In genomic region chr9:50696851-50697705, GRCm38 (mm10) we compare ENCODE assay signal across 9 mouse cellular contexts. TPM values are rescaled to one million over a fixed set of nuclear protein-coding genes. Genes with fewer than 3 reads are reported as not detected.
DNase-seq lines count a peak whose midpoint lies in the region; ATAC-seq lines count a peak whose summit lies in the region.
"Had no signal": no experiment of that assay in that cellular context is flagged by ENCODE, and none has a peak within 500 bp of the region (broad histone marks: within the 10 kb centered on the region; RNA-seq: fewer than 3 reads in every experiment).

No protein-coding gene starts in this region.

- WGBS in kidney, embryonic 15.5 days: 66% methylated on average over 12 of the region's 12 CpGs
- 26% methylated on average over 12 of the region's 12 CpGs for WGBS in hindbrain, embryonic 15.5 days
- WGBS in midbrain, embryonic 15.5 days: 25% methylated on average over 12 of the region's 12 CpGs

- no peak for DNase-seq in kidney, adult 11 months
- peak; percentile 60 for DNase-seq in embryo, embryonic 11 days
- no peak for DNase-seq in spleen, postnatal 14 days (ENCODE audit: low spot score in 2 of 2)
- no peak for DNase-seq in adrenal gland, postnatal 14 days
- DNase-seq in gastrocnemius, adult 8-10 months (ENCODE audit: low spot score in 2 of 2): no peak

- H3K9me3 ChIP-seq in kidney, embryonic 15.5 days (replicated peaks): no peaks in the 10 kb centered on the region
- H3K9me3 ChIP-seq in hindbrain, embryonic 15.5 days: no peaks in the 10 kb centered on the region
- H3K9me3 ChIP-seq in midbrain, embryonic 15.5 days: no peaks in the 10 kb centered on the region
- H3K9me3 ChIP-seq: G1E had no signal

- no peak overlapping the region for H3K9ac ChIP-seq in kidney, embryonic 15.5 days
- peak overlapping the region; percentile 61 for H3K9ac ChIP-seq in hindbrain, embryonic 15.5 days
- H3K9ac ChIP-seq in midbrain, embryonic 15.5 days: peak overlapping the region; percentile 67

- H3K4me2 ChIP-seq in kidney, embryonic 15.5 days: peak overlapping the region; percentile 100
- H3K4me2 ChIP-seq in hindbrain, embryonic 15.5 days: peak overlapping the region; percentile 91
- H3K4me2 ChIP-seq in midbrain, embryonic 15.5 days: peak overlapping the region; percentile 90

- no peaks in the 10 kb centered on the region; the same call in 1 of the 2 replicates for H3K36me3 ChIP-seq in kidney, embryonic 15.5 days
- peaks cover 19% of the 10 kb centered on the region for H3K36me3 ChIP-seq in hindbrain, embryonic 15.5 days
- H3K36me3 ChIP-seq in midbrain, embryonic 15.5 days (replicated peaks): peaks cover 3% of the 10 kb centered on the region; the same call in 1 of the 2 replicates
- H3K36me3 ChIP-seq: G1E had no signal

- peak overlapping the region; percentile 31 for H3K4me3 ChIP-seq in kidney, embryonic 15.5 days (replicated peaks)
- H3K4me3 ChIP-seq in hindbrain, embryonic 15.5 days: peak overlapping the region; percentile 67
- peak overlapping the region; percentile 51 for H3K4me3 ChIP-seq in midbrain, embryonic 15.5 days

- H3K27ac ChIP-seq in kidney, embryonic 15.5 days: no peak overlapping the region
- H3K27ac ChIP-seq in hindbrain, embryonic 15.5 days (replicated peaks): peak overlapping the region; percentile 79
- peak overlapping the region; percentile 80 for H3K27ac ChIP-seq in midbrain, embryonic 15.5 days

- ATAC-seq in kidney, embryonic 15.5 days (replicated peaks; ENCODE audit: low FRiP score): no peak
- no peak; the same call in 1 of the 2 replicates for ATAC-seq in hindbrain, embryonic 15.5 days (ENCODE audit: low FRiP score, low read depth)
- no peak for ATAC-seq in midbrain, embryonic 15.5 days (replicated peaks)

- H3K4me1 ChIP-seq in kidney, embryonic 15.5 days: peaks cover 34% of the 10 kb centered on the region
- H3K4me1 ChIP-seq in hindbrain, embryonic 15.5 days (replicated peaks): peaks cover 36% of the 10 kb centered on the region
- peaks cover 30% of the 10 kb centered on the region for H3K4me1 ChIP-seq in midbrain, embryonic 15.5 days

- H3K27me3 ChIP-seq in kidney, embryonic 15.5 days: peaks cover 30% of the 10 kb centered on the region
- no peaks in the 10 kb centered on the region for H3K27me3 ChIP-seq in hindbrain, embryonic 15.5 days
- H3K27me3 ChIP-seq in midbrain, embryonic 15.5 days (replicated peaks): no peaks in the 10 kb centered on the region

RNA-seq across cellular contexts. Expression of gene Dlat, which starts 37.5 kb away (rescaled TPM):
- 60.4 and 67.2 TPM in 2 replicates for polyA plus RNA-seq in kidney, embryonic 15.5 days (2015; fragmentation: Nextera tagmentation; extraction: Ambion mirVana)
- polyA plus RNA-seq in hindbrain, embryonic 15.5 days (2015; fragmentation: Nextera tagmentation; extraction: Ambion mirVana): 51.7 and 52.4 TPM in 2 replicates
- 43.9 and 51.9 TPM in 2 replicates for polyA plus RNA-seq in midbrain, embryonic 15.5 days (2015; fragmentation: Nextera tagmentation; extraction: Ambion mirVana)
- total RNA-seq in adrenal gland, postnatal 14 days (2021): 252 and 279 TPM in 2 replicates
- total RNA-seq in gastrocnemius, adult 8-10 months (2022): 100 to 1,000 TPM; 159 to 224 (median 179) TPM

RNA-seq across cellular contexts. Expression of gene Dixdc1, which starts 42.2 kb away (rescaled TPM):
- 8.3 and 8.5 TPM in 2 replicates for polyA plus RNA-seq in kidney, embryonic 15.5 days (2015; fragmentation: Nextera tagmentation; extraction: Ambion mirVana)
- 31.3 and 31.7 TPM in 2 replicates for polyA plus RNA-seq in hindbrain, embryonic 15.5 days (2015; fragmentation: Nextera tagmentation; extraction: Ambion mirVana)
- polyA plus RNA-seq in midbrain, embryonic 15.5 days (2015; fragmentation: Nextera tagmentation; extraction: Ambion mirVana): 33.0 and 37.9 TPM in 2 replicates
- 8.4 and 9.5 TPM in 2 replicates for total RNA-seq in adrenal gland, postnatal 14 days (2021)
- total RNA-seq in gastrocnemius, adult 8-10 months (2022): 1 to 10 TPM; 2.0 to 2.5 (median 2.1) TPM
- polyA plus RNA-seq: G1E had no signal

RNA-seq across cellular contexts. Expression of gene 2310030G06Rik, which starts 49.3 kb away (rescaled TPM):
- 8.9 and 9.2 TPM in 2 replicates for polyA plus RNA-seq in kidney, embryonic 15.5 days (2015; fragmentation: Nextera tagmentation; extraction: Ambion mirVana)
- polyA plus RNA-seq in hindbrain, embryonic 15.5 days (2015; fragmentation: Nextera tagmentation; extraction: Ambion mirVana): 1.7 and 2.0 TPM in 2 replicates
- 1.5 and 2.3 TPM in 2 replicates for polyA plus RNA-seq in midbrain, embryonic 15.5 days (2015; fragmentation: Nextera tagmentation; extraction: Ambion mirVana)
- 6.6 and 6.9 TPM in 2 replicates for total RNA-seq in adrenal gland, postnatal 14 days (2021)
- total RNA-seq in gastrocnemius, adult 8-10 months (2022): 1 to 10 TPM; 2.9 to 5.9 (median 4.8) TPM
- polyA plus RNA-seq: G1E had no signal

RNA-seq across cellular contexts. Expression of gene Cryab, which starts 54.0 kb away (rescaled TPM):
- 53.1 and 59.0 TPM in 2 replicates for polyA plus RNA-seq in kidney, embryonic 15.5 days (2015; fragmentation: Nextera tagmentation; extraction: Ambion mirVana)
- polyA plus RNA-seq in hindbrain, embryonic 15.5 days (2015; fragmentation: Nextera tagmentation; extraction: Ambion mirVana): 13.3 and 15.4 TPM in 2 replicates
- polyA plus RNA-seq in midbrain, embryonic 15.5 days (2015; fragmentation: Nextera tagmentation; extraction: Ambion mirVana): 10.7 and 11.8 TPM in 2 replicates
- 21.4 and 29.2 TPM in 2 replicates for total RNA-seq in adrenal gland, postnatal 14 days (2021)
- 1,000 to 10,000 TPM; 1,194 to 1,381 (median 1,261) TPM for total RNA-seq in gastrocnemius, adult 8-10 months (2022)
- polyA plus RNA-seq: G1E had no signal

RNA-seq across cellular contexts. Expression of gene Hspb2, which starts 55.1 kb away (rescaled TPM):
- 8.1 and 10.5 TPM in 2 replicates for polyA plus RNA-seq in kidney, embryonic 15.5 days (2015; fragmentation: Nextera tagmentation; extraction: Ambion mirVana)
- polyA plus RNA-seq in hindbrain, embryonic 15.5 days (2015; fragmentation: Nextera tagmentation; extraction: Ambion mirVana): 1.6 and 1.8 TPM in 2 replicates
- polyA plus RNA-seq in midbrain, embryonic 15.5 days (2015; fragmentation: Nextera tagmentation; extraction: Ambion mirVana): 0.87 and 1.1 TPM in 2 replicates
- total RNA-seq in adrenal gland, postnatal 14 days (2021): 1.5 and 1.9 TPM in 2 replicates
- 100 to 1,000 TPM; 118 to 146 (median 133) TPM for total RNA-seq in gastrocnemius, adult 8-10 months (2022)
- total RNA-seq: G1E had no signal
- polyA plus RNA-seq: G1E had no signal
